Mouse (Mus musculus): ENCODE results near the gene Hist1h1a.
"Not testable (repeated sequence)": the region's sequence is repeated elsewhere in the genome, so short reads cannot be mapped to it uniquely, and the experiment has no call there.

The Hist1h1a gene

DNA sequence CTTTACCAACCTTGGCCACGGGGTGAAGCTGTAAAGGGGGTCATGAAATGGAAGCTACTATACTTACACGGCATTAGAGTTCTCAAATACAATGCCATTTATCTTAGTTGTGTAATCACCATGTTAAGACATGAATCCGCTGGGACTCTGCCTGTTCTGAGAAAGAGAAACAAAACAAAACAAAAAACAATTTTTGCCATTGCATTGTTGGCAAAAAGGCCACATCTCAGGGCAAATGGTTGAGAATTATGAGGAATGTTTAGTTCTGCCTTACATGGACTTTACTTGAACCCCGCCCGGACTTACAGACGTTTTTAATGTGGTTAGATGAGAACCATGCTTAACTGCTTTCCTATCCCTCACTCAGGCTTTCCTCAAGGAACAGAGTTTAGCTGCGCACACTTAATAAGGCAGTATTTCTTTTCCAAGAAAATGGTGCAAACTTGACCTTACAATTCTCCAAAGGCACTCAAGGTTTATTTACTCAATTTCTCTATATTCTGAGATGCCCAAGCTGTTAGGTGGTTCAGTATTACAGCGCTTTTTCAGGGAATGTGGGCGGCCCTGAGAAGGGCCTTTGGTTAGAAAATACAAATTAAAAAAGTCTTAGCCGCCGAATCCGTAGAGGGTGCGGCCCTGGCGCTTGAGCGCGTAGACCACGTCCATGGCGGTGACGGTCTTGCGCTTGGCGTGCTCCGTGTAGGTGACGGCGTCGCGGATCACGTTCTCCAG lies 3.1 kb upstream of the Hist1h1a start:
- DNase-seq (ENCODE audit: low spot score) = peak; percentile 39

DNA sequence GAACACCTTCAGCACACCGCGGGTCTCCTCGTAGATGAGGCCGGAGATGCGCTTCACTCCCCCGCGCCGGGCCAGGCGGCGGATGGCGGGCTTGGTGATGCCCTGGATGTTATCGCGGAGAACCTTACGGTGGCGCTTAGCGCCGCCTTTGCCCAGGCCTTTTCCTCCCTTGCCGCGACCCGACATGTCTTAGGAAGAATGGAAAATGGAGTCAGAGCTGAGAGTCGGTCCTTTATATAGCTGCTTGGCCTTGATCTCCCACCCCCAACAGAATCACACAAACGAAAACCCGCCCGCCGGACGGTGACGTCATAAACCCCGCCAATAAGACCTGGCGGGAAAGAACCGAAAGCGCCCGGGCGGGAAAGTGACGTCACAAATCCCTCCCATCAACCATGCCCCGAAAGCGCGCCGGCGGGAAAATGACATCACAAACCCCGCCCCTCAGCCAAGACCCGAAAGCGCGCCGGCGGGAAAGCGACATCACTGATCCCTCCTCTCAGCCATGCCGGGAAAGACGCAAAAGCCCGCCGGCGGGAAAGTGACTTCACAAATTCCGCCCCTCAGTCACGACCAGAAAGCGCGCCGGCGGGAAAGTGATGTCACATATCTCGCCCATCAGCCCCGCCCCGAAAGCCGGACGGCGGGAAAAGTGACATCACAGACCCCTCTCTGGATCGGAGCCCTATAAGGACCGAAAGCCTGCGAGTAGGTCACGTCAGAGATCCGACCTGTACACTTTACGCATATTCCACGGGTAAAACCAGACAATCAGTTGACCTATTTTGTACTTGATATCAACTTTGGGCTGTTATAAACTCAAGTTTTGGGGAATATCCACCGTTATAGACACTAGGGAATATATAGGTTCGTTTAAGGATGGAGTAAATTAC lies 2.2 kb upstream of the Hist1h1a start, which contains the start of gene Hist1h4a:
Gene Hist1h4a, minus strand, starts transcription at position 259 of the 893 bp plus-strand sequence.
- DNase-seq (ENCODE audit: low spot score) = peak; percentile 98

GRCm38 (mm10) chr13:23761871-23762821 lies 1.3 kb upstream of the Hist1h1a start, which contains the start of gene Hist1h3a:
Gene Hist1h3a (minus strand): TSS chr13:23762386.
- peak; percentile 57 for DNase-seq (ENCODE audit: low spot score)

DNA sequence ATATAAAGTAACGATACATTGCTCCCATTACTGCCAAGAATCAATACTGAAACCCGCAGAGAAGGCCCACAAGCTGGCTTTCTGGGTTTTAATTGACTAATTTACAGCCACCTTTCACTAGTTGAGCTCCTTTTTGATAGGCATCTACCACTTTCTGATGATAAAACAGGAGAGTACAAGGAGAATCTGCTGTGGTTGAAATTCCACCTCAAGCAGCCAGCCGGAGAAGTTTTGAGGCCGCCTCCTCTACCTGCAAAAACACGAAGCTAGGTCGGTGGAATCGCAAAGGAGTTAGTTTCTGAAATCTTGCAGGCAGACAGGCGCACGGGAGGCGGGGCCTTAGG lies 252 bp upstream of the Hist1h1a start:
- DNase-seq (ENCODE audit: low spot score) = no peak

DNA sequence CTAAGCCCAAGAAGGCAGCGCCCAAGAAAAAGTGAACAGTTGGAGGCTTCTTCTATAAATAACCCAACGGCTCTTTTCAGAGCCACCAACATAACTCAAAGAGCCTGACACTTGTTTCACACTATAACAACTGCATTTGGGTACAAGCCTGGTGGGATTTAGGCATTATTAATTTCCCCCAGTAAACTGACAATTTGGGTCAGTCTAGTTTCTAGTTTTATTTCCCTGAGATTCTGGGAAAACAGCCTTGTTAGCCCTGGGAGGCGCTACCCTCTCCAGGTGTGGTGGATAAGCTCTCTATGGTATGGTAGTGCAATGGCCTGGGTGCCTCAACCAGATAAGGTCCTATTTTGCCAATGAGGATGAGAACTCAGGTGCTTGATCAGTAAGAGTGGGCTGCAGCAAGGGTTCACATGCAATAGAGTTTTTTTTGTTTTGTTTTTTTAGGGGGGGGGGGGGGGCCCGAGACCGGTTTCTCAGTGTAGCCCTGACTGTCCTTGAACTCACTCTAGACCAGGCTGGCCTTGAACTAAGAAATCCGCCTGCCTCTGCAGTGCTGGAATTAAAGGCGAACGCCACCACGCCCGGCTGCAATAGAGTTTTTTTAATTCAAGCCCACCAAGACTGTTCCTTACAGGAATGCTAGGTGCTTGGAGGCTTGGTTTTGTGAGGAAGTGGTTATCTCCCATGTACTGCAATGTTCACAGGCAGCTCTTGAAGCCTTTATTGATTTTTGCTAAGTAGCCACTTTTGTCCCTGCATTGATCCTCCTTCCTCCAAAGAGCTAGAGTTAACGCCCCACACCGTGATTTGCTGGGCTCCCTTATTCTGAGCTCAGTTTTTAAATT lies 1.1 kb downstream of the Hist1h1a start:
- no peak for DNase-seq (ENCODE audit: low spot score)

DNA sequence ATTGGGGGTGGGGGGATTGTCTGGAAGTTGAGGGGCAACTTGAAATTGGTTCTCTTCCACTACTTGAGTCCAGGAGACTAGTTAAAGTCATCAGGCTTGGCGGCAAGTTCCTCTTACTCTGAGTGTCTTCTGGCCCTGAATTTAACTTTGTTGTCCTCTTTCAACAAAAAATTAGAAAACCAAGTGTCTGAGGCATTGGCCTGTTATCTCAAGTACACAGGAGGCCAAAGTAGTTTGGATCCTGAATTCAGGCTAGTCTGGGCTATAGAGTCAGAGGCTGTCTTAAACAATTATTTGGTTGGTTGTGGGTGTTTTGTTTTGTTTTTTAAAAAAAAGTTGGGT lies 1.7 kb downstream of the Hist1h1a start:
- no peak for DNase-seq (ENCODE audit: low spot score)

DNA sequence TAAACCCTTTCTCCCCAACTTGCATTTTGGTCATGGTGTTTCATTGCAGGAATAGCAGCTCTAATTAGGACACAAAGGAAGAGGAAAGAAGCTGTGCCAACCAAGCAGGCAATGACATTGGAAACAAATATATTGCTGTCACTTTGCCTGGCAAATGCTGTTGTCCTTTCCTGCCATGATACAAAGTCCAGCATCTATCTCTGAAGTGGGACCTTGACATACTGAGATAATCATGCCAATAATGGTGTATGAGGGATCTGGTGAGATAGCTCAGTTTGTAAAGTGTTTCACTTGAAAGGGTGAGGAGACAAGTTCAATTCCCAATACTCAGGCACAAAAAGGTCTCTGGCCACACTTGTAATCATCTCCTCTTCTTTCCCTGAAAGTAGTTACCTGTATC lies 3.3 kb downstream of the Hist1h1a start:
- no peak for DNase-seq (ENCODE audit: low spot score)

GRCm38 (mm10) chr13:23768834-23769397 lies 5.5 kb downstream of the Hist1h1a start:
- DNase-seq (ENCODE audit: low spot score) = no peak

DNA sequence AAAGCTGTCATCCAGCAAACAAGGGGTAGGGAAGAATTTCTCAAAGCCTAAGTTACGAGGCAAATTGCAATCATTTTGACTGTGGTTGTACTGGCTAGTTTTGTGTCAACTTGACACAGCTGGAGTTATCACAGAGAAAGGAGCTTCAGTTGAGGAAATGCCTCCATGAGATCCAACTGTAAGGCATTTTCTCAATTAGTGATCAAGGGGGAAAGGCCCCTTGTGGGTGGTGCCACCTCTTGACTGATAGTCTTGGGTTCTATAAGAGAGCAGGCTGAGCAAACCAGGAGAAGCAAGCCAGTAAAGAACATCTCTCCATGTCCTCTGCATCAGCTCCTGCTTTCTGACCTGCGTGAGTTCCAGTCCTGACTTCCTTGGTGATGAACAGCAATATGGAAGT lies 6.1 kb downstream of the Hist1h1a start, which contains the start of gene Trim38:
Gene Trim38, plus strand, starts transcription at position 301 of the 400 bp plus-strand sequence.
- not testable (repeated sequence) for DNase-seq (ENCODE audit: low spot score)

DNA sequence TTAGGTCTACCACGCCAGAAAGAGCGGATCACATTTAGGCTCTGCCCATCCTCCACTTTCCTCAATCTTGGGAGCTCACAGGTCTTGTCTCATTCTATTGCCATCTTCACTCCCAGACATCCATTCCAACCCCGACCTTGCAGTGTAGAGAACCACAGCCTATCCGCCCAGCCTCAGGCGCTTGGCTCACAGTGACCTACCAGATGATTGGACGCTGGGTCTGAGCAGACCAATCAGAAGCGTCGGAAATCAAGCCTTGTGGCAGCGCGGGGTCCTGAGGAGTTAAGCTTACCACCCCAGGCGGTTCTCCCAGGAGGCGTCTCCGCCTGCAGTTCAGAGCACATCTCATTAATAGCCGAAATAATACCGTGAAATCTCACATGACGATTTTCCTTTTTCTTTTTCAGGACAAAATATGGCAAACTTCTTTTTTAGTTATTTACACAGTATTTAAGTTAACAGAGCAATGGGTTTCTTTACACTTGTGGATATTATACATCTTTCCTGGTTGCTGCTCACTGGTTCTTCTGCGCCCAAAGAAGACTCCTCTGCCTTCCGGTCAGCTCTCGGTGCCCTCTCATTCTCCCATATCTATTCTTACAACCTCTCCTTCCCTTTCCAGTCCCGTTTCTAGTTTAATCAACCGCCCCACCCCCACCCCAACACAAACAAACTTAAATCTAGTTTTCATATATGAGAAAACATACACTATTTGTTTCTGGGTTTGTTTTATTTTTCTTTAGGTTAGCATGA lies 9.3 kb downstream of the Hist1h1a start:
- DNase-seq (ENCODE audit: low spot score) = no peak

DNA sequence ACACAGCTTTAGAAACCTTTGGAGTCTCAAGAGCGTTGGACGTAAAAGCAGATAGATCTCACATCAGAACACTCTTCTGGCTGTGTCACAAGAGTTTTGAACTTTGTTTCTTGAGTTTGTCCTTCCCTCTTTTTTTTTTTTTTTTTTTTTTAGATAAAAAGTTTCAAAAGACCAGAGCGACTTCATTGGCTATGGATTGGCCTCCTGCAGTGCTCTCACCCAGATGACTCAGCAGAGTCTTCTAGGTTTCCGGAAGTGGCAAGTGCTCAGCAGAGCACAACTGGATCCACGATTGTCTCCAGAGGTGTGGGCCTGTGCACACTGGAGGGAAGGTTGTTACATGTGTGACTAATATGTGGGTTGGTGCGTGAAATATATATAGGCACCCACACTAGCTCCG lies 14.9 kb downstream of the Hist1h1a start:
- DNase-seq (ENCODE audit: low spot score) = no peak

DNA sequence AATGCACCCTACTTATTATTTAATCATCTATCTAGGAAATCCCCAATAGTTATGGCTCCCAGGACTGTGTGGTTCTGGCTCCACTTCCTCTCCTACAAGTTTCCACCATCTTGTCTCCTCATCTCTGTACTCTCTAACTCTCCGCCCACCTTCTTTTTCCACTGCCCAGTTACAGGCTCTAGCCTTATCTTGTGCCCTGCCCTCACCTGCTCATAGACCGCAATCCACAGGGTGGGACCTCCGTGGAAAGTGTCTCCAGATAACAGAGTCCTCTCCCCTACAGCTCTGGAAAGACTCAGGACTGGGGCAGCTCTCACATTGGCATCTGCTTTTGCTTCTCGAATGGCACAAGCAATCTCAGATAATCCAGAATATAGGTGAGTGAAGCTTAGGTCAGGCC lies 15.6 kb downstream of the Hist1h1a start:
- no peak for DNase-seq (ENCODE audit: low spot score)

- peak; percentile 30 for DNase-seq (ENCODE audit: low spot score)
Observed at GRCm38 (mm10) chr13:23792520-23792919, 29.1 kb downstream of the Hist1h1a start.

- no peak for DNase-seq (ENCODE audit: low spot score)
Observed at GRCm38 (mm10) chr13:23799405-23799804, 35.9 kb downstream of the Hist1h1a start.

DNA sequence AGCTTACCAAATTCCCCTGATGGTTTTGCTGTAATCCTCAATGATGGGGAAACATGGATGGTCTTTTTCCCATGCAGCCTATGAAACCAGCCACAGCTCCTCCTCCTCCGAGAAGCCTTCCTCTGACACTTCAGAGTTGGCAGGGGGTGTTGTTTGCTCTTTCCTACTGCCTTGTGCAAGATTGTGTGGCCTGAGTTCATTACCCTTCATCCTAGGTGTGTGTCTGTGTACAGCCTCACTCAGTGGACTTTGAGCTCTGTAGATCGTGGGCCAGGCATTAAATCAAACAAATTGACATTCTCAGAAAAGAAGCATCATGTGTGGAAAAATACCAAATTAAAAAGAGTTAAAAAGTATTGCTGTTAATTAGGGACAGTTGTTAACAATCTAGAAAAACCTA lies 41.1 kb downstream of the Hist1h1a start:
- no peak for DNase-seq (ENCODE audit: low spot score)

- DNase-seq (ENCODE audit: low spot score) = no peak
Observed at GRCm38 (mm10) chr13:23806422-23807052, 43.1 kb downstream of the Hist1h1a start, which contains the start of gene Slc17a2. Gene Slc17a2 (plus strand): TSS chr13:23806993.

All from T-cell, adult 2 months (primary cell).